Mouse (Mus musculus): ENCODE measurements around the gene Slc31a1.
A peak's percentile ranks its signal among the peaks of the same experiment; 100 is the strongest.

The Slc31a1 gene

GRCm38 (mm10) chr4:62407730-62408582 lies 47.4 kb downstream of the Slc31a1 start:
- peak in 1 of 2 experiments; percentile 42 for DNase-seq (ENCODE audit: low spot score in 2 of 2)

DNA sequence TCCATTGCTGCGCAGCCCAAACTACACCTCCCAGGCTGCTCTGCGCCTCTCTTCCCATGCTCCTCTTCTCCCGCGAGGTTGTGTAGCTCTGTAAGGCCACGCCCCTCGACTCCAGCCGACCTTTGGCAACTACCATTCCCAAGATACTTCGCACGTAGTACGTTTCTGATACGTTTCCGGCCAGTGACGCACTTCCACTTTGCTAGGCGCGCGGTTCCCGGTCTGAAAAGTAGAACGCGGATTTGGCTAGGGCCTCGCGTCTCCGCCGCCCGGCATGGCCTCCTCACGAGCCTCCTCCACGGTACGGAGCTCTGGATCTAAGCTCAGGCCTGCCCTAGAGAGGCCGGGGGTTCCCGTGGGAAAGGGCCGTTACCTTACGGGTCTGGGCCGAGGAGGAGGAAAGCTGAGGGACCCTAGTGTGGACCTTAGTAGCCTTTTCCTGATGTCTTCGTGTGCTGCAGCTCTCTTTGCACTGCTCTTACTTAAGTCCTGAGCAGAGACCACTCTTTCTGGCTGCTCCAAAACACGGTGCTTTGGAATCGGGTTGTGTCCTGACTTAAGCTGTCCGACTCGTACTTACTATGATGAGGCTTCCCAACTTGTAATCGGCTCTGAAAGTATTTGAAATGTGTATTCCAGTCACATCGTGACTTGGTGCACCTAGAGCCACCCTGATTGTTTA lies 48.2 kb downstream of the Slc31a1 start, which contains the start of the genes Cdc26 and Prpf4:
Gene Cdc26 (minus strand): TSS at position 42 of the 682 bp plus-strand sequence.
Gene Prpf4 (plus strand): TSS at position 197 of the 682 bp plus-strand sequence.
- DNase-seq (ENCODE audit: low spot score in 2 of 2), result peak; percentile 95 to 99

- DNase-seq (ENCODE audit: low spot score in 2 of 2), result no peak
These were observed 49.1 kb downstream of the Slc31a1 start for GRCm38 (mm10) chr4:62409615-62410014.

DNA sequence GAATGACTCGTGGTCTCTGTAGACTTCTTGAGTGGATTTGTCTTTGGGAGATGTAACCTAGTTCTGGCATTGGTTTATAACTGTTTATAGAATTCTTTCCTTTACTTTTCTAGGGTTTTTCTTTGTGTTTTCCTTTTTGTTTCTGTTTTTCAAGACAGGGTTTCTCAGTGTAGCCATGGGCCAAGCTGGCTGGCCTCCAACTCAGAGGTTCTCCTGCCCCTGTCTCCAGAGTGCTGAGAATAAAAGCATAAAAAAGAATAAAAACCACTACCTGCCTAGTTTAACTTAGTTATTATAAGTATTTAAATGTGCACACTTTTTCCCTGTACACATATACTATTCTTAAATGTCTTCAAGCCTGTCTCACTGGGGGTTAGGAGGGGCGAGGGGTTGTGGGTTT lies 49.8 kb downstream of the Slc31a1 start:
- no peak for DNase-seq (ENCODE audit: low spot score in 2 of 2)

GRCm38 (mm10) chr4:62411606-62412005 lies 51.1 kb downstream of the Slc31a1 start:
- no peak for DNase-seq (ENCODE audit: low spot score in 2 of 2)

DNA sequence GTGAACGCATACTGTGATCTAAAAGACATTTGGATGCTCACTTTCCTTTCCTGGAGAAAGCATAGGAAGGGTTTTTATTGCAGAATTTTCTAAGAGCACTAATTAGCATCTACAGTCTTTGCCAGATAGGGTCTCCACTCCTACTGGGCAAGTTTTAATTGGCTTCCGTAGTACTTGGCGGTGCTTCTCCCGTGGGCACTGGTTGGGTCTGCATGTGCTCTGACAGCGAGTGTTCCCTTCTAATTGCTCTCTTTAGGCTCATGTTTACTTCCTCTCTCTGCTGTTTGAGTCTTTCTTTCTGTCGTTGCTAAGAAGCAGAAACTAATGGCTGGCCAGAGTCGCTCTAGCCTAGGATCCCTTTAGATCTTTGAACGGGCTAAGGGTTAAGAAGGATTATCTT lies 57.9 kb downstream of the Slc31a1 start:
- DNase-seq (ENCODE audit: low spot score in 2 of 2), result no peak

- DNase-seq (ENCODE audit: low spot score in 2 of 2), result no peak
These were observed 58.6 kb downstream of the Slc31a1 start for GRCm38 (mm10) chr4:62419091-62419490.

DNA sequence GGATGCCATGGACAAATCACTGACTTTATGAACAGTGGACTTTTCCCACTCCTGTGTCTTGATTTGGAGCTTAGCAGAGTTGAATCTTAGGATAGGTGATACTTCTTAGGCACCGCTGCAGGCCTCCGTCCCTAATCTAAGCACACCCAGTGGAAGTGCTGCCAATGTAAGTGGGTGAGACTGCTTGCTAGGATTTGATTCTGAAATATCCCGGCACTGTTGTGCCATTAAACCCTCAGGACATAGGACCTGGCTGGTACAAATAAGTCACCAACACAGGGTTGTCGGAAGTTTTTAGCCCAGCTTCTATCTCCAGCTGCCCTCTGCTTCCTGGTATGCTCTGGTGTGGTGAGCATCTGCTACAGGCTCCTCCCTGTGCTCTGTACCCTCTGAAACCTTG lies 65.4 kb downstream of the Slc31a1 start:
- no peak for DNase-seq (ENCODE audit: low spot score in 2 of 2)

DNA sequence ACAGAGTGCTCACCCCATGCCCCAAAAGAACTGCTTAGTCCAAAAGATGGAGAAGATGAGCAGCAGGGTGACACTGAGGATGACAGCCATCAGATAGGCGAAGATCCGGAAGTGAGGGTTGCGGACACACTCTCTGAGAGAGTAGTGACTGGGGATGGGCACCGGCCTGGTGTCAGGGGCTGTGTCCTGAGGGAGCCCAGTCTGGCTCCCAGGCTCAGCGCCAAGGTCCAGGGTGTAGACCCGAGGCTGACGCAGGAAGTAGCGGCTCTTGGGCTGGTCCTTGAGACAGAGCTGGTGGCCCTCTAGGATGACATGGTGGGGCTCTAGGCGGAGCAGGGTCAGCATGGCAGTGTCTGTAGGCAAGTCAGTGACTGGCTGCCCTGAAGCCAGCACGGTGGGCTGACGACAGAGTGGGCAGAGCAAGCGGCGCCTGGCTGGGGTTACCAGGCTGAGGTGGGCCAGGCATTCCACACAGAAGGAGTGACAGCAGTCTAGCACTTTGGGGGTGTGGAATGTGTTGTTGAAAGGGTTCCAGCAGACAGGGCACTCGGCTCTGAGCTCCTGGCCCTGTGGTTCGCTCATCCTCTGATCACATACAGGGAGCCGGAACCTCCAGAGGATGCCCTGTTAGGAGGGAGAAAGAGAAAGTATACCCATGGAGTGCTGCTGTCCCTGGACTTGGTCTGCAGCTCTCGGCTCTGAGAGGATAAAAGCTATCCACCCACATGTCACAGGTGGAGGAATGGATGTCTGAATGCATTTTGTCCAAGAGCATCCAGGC lies 67.6 kb downstream of the Slc31a1 start:
- no peak for DNase-seq (ENCODE audit: low spot score in 2 of 2)

- no peak for DNase-seq (ENCODE audit: low spot score in 2 of 2)
These were observed 69.1 kb downstream of the Slc31a1 start for GRCm38 (mm10) chr4:62429616-62430015.

DNA sequence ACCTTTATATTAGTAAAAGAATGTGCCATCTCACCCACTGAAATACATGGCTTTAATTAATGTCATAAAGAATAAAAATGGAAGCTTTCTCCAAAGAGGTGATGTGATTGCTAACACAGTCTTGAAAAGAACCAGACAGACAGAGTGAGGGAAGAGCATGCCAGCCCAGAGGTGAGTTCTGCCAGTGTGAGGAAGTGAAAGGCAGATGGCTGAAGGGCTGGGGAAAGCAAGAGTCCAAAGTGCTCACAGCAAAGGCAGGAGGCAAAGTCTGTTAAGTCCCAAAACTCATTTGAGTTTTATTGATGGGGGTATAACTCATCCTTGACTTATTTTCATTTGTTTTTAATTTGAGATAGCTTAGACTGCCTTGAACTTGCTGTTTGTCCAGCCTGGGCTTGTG lies 70.2 kb downstream of the Slc31a1 start:
- DNase-seq (ENCODE audit: low spot score in 2 of 2), result no peak

GRCm38 (mm10) chr4:62431522-62431921 lies 71.0 kb downstream of the Slc31a1 start:
- no peak for DNase-seq (ENCODE audit: low spot score in 2 of 2)

- DNase-seq (ENCODE audit: low spot score in 2 of 2), result no peak
These were observed 73.7 kb downstream of the Slc31a1 start for GRCm38 (mm10) chr4:62433939-62434870.

DNA sequence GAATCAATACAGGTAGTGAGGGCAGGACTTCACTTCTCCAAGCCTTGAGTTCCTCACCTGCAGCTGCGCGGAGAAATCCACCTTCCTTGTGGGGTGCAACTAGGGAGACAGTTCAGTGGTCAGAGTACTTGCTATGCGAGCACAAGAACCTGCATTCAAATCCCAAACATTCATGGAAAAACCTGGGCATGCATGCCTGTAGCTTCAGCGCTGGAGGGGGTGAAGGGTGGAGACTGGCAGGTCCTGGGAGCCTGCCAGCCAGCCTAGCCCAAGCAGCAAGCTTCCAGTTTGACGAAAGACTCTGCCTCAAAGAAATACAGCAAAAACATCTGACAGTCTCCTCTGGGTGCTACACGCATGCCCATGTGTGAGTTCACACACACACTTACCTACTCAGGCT lies 74.6 kb downstream of the Slc31a1 start, which contains the start of gene Rnf183:
Gene Rnf183 (minus strand): TSS at position 172 of the 400 bp plus-strand sequence.
- DNase-seq (ENCODE audit: low spot score in 2 of 2), result no peak

DNA sequence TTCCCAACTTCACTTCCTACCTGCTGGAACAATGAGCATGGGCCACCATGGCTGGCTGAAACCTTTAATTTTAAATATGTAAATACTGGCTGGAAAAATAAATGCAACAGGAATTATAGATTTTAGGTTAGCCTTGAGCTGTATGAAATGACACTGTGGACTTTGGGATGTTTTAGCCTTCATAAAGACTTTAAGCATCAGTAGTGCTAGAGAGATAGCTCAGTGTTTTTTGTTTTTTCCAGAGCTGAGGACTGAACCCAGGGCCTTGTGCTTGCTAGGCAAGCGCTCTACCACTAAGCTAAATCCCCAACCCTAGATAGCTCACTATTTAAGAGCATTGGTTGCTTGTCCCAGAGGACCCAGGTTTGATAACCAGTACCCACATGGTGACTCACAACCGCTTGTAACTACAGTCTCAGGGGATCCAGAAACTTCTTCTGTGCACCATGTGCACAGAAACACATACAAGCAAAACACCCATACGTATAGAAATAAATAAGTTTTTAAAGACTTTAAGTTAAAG lies 76.8 kb downstream of the Slc31a1 start:
- no peak for DNase-seq (ENCODE audit: low spot score in 2 of 2)

DNA sequence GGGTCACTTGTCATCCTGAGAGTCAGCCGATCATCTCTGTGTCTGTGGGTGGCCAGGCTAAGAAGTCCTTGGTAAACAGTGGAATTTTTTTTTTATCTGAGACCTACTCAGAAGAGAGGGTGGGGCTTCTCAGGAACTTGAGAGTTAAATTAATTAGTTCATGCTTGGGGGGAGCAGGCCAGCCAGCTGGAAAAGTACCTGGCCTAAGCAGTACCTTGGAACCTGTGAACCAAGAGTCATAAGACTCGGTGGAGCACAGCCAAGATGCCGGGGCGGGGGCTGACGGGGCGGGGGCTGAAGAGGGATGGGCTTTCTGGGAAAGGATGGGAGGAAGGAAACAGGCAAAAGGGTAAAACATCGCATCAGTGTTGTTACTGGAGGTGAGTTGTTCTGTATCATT lies 77.3 kb downstream of the Slc31a1 start:
- no peak for DNase-seq (ENCODE audit: low spot score in 2 of 2)

GRCm38 (mm10) chr4:62439793-62440192 lies 79.3 kb downstream of the Slc31a1 start:
- no peak for DNase-seq (ENCODE audit: low spot score in 2 of 2)

DNA sequence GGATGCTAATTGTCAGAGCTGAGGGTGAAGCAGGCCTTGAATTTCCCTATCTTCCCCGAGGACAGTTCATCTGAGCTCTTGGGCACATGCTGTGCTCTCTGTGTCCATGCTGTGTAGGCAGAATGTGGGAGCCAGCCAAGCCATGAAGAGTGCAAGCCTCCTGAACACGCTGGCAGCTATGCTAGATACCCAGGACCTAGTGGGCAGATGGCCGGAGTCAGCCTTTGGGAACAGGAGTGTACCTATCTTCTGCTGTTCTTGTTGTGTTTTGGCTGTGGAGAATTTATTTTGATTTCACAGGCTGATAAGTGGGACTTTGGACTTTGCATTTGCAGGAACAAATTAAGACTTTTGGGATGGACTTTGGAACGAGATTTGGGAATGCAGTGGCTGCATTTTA lies 80.0 kb downstream of the Slc31a1 start:
- DNase-seq (ENCODE audit: low spot score in 2 of 2), result no peak

GRCm38 (mm10) chr4:62440986-62441385 lies 80.5 kb downstream of the Slc31a1 start:
- no peak for DNase-seq (ENCODE audit: low spot score in 2 of 2)
